Mouse (Mus musculus) midbrain, embryonic 13.5 days (tissue): Measurements from ENCODE around the gene Acbd5. TPM values are rescaled to one million over a fixed set of nuclear protein-coding genes. Genes with fewer than 3 reads are reported as not detected.
"Not testable (repeated sequence)": the region's sequence is repeated elsewhere in the genome, so short reads cannot be mapped to it uniquely, and the experiment has no call there.

Experiments used
- ATAC-seq: fragments of 200-750 bp; cut with Nextera tagmentation; 2 replicates; pipeline ENCODE4 v1.8.0; 2017; ENCODE audit warnings: mild to moderate bottlenecking, moderate TSS enrichment, moderate library complexity
- H3K27ac ChIP-seq: fragments of 300-500 bp; sonication (generic); 2 replicates; pipeline ENCODE4 v1.5.1; 2015; ENCODE audit warnings: inconsistent platforms, mild to moderate bottlenecking, moderate library complexity
- H3K27me3 ChIP-seq: fragments of 300-500 bp; sonication (generic); 2 replicates; pipeline ENCODE4 v1.6.1; 2015; ENCODE audit warnings: mild to moderate bottlenecking, inconsistent platforms
- H3K36me3 ChIP-seq: fragments of 300-500 bp; sonication (generic); 2 replicates; pipeline ENCODE4 v1.6.1; 2015; ENCODE audit warnings: mild to moderate bottlenecking, inconsistent platforms
- H3K4me1 ChIP-seq: fragments of 300-500 bp; sonication (generic); replicated peaks from 2 replicates; pipeline ENCODE4 v1.6.1; 2015; ENCODE audit warnings: inconsistent platforms
- H3K4me2 ChIP-seq: fragments of 300-500 bp; sonication (generic); replicated peaks from 2 replicates; pipeline ENCODE4 v1.6.1; 2015; ENCODE audit warnings: moderate library complexity, mild to moderate bottlenecking, inconsistent platforms
- H3K4me3 ChIP-seq: fragments of 300-500 bp; sonication (generic); replicated peaks from 2 replicates; pipeline ENCODE4 v1.5.1; 2015; ENCODE audit warnings: mild to moderate bottlenecking, inconsistent platforms
- H3K9ac ChIP-seq: fragments of 300-500 bp; sonication (generic); replicated peaks from 2 replicates; pipeline ENCODE4 v1.6.1; 2015; ENCODE audit warnings: mild to moderate bottlenecking, inconsistent platforms
- H3K9me3 ChIP-seq: fragments of 300-500 bp; sonication (generic); 2 replicates; pipeline ENCODE4 v1.6.1; 2016; ENCODE audit warnings: mild to moderate bottlenecking, inconsistent platforms
- WGBS: fragments of 180-500 bp; shearing (Covaris S2); methylation state at CpG from one replicate; pipeline ENCODE4 v1.1.7; 2015; 5-methylcytosine and 5-hydroxymethylcytosine counted together
- polyA plus RNA-seq: library from polyadenylated mRNA; unstranded; fragments of >200 nt; fragmentation: Nextera tagmentation; extraction: Ambion mirVana; gene quantifications from 2 replicates; pipeline ENCODE4 v1.2.1, GENCODE M21; 2015

Acbd5 gene
- polyA plus RNA-seq, 1 experiment from 2014 or later: 81.0 TPM

DNA sequence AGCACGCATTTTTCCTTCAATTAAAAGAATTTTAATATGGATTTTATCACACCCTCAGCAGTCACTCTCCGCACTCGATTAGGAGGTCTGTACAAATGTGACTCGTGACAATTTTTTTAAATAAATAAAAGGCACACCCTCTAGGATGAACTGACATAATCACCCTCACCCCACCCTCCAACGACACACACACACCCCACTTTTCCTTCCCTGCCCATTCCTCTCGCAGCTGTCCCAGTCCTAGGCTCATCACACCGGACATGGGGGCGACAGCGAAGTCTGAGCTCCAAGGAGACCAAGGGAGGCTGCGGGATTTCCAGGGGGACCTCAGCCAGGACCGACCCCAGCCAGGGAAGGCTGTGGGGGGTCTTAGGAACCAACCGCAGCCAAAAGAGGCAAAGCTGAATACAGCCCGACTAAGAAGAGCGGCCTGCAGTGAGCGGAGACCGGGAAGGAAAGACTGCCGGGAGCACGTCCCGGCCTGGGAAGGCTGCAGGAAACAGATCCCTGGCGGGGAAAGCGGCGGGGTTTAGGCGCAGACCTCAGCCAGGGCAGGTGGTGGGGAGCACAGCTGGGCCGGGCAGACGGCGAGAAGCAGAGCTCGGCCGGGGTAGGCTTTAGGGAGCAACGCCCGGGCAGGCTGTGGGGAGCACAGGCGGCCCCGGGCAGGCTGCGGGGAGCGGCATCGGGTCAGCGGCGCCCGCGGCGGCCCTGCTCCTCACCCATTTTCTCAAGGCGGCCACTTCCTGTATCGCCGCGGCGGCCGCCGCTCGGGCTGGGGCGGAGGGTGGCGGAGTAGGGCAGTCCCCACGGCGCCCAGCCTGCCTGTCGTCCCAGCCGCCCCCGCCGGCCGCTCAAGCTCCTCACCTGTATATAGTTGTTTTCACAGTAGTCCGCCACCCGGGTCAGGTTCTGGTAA lies 28.6 kb upstream of the Acbd5 start:
- Histone ChIP-seq H3K36me3 (no peaks in the 10 kb centered on the region), H3K4me1 (peaks cover 28% of the 10 kb centered on the region), H3K27me3 (no peaks in the 10 kb centered on the region), H3K9ac (peak overlapping the region; percentile 99), H3K4me3 (peak overlapping the region; percentile 96), H3K9me3 (no peaks in the 10 kb centered on the region), H3K4me2 (peak overlapping the region; percentile 80), H3K27ac (peak overlapping the region; percentile 98)
- peak; percentile 94 for ATAC-seq
- WGBS: under 1% methylated on average over 50 of the region's 59 CpGs

DNA sequence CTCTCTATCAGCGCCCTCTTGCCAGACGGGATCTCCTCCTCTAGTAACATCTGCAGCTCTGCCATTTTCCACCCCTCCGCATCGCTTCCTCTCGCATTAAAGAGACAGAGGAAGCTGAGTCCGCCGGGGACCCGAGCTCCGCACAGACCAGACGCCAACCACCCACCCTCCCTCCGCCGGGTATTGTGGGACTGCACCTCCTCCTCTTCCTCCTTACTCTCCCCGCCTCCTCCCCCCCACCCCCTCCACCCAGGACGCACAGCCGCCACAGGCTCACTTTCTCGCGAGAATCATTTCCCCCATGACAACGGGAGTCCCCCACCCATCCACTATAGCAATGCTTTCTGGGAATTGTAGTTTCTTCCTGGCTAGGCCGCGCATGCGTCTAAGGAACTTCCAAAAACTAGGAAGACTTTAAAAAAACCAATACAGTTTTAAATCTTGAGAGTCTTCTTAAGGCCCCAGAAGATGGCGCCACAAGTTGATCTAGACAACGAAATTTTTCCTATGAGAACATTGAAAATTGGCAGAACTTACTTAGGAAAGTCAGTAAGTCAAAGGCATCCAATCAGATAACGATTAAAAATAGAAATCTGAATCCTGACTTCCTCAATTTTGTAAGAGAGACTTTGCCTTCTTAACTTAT lies 27.8 kb upstream of the Acbd5 start, which contains the start of gene Abi1:
Abi1 (minus strand) TSS at position 241 of the 646 bp plus-strand sequence.
- Histone ChIP-seq H3K9ac (peak within 1 kb of the TSS; percentile 99), H3K27ac (peak within 1 kb of the TSS; percentile 98), H3K36me3 (no peaks in the 10 kb centered on the region), H3K4me1 (peaks cover 28% of the 10 kb centered on the region), H3K4me2 (peak within 1 kb of the TSS; percentile 80), H3K27me3 (no peaks in the 10 kb centered on the region), H3K9me3 (no peaks in the 10 kb centered on the region), H3K4me3 (peak within 1 kb of the TSS; percentile 96)
- ATAC-seq: peak; percentile 98
- WGBS: 4% methylated on average over 24 of the region's 24 CpGs

DNA sequence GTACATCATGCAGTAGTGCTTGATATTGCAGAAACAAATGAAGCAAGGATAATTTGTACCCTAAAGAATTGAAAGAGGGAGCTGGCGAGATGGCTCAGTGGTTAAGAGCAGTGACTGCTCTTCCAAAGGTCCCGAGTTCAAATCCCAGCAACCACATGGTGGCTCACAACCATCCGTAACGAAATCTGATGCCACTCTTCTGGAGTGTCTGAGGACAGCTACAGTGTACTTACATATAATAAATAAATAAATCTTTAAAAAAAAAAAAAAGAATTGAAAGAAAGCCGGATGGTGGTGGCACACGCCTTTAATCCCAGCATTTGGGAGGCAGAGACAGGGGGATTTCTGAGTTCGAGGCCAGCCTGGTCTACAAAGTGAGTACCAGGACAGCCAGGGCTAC lies 27.3 kb upstream of the Acbd5 start:
- ATAC-seq: not testable (repeated sequence)

DNA sequence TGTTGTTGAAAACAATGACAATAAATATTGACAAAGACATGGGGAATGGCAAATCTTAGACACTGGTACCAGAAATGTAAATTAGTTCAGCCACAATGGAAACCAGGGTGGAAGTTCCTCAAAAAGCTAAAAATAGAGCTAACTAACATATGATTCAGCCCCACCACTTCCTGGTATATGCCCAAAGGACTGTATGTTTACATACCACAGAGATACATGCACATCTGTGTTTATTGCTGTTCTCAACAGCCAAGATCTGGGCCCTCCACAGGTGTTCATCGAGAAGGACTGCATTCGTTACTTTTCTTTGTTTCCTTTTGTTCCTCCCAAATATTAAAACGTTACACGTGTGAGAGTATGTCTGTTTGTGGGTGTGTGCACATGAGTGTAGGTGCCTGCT lies 26.5 kb upstream of the Acbd5 start:
- Histone ChIP-seq H3K36me3 (no peaks in the 10 kb centered on the region), H3K9me3 (no peaks in the 10 kb centered on the region), H3K27me3 (no peaks in the 10 kb centered on the region), H3K27ac (no peak overlapping the region), H3K9ac (no peak overlapping the region), H3K4me3 (no peak overlapping the region), H3K4me2 (no peak overlapping the region), H3K4me1 (peaks cover 25% of the 10 kb centered on the region)
- 85% methylated on average over 4 of the region's 4 CpGs for WGBS
- ATAC-seq: no peak

More for the DNA sequence above, 27.3 kb upstream of the Acbd5 start:
- H3K4me1 ChIP-seq: peaks cover 28% of the 10 kb centered on the region
- not testable (repeated sequence) for H3K27me3 ChIP-seq, H3K27ac ChIP-seq, H3K36me3 ChIP-seq, H3K4me2 ChIP-seq, H3K4me3 ChIP-seq, H3K9ac ChIP-seq, H3K9me3 ChIP-seq
- WGBS: 92% methylated on average over 7 of the region's 7 CpGs

DNA sequence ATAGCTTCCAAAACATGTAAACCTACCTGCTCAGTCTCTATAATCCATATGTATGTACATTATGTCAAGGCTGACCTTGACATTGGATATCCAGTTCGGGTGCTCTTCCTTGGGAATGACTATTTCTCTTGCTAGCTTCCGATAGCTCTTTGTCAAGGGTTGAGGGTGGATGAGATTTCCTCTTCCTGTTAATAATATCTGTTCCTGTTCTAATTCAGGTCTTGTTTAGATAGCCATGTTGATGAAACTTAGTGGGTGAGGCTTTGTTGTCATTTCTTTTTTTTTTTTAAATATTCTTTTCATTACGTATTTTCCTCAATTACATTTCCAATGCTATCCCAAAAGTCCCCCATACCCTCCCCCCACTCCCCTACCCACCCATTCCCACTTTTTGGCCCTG lies 25.8 kb upstream of the Acbd5 start:
- WGBS: 96% methylated on average over 3 of the region's 3 CpGs
- H3K27ac ChIP-seq: no peak overlapping the region
- ATAC-seq: no peak

DNA sequence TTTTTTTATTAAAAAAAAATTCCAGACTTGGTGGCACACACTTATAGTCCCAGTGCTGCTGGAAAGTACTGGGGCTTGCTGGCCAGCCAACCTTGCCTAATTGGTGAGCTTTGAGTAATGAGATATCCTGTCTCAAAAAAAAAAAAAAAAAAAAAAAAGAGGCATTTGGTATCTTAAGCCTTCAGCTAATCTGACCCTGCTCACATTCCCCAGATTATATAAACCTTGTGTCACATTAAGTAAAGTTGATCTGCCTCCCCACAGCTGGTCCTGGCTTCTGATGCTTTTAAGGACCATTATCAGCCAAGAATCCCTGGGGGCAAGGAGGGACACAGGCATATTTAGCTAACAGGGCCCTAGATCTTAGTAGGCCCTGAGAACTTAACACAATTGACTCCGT lies 22.3 kb upstream of the Acbd5 start:
- Histone ChIP-seq H3K36me3 (no peaks in the 10 kb centered on the region), H3K9ac (no peak overlapping the region), H3K27me3 (no peaks in the 10 kb centered on the region), H3K9me3 (no peaks in the 10 kb centered on the region), H3K4me2 (no peak overlapping the region), H3K4me1 (no peaks in the 10 kb centered on the region), H3K4me3 (no peak overlapping the region), H3K27ac (no peak overlapping the region)
- WGBS: 57% methylated on average over 1 of the region's 1 CpGs
- ATAC-seq: no peak

More for the DNA sequence above, 25.8 kb upstream of the Acbd5 start:
- Histone ChIP-seq H3K36me3 (no peaks in the 10 kb centered on the region), H3K4me2 (no peak overlapping the region), H3K9ac (no peak overlapping the region), H3K4me1 (peaks cover 18% of the 10 kb centered on the region), H3K27me3 (no peaks in the 10 kb centered on the region), H3K9me3 (no peaks in the 10 kb centered on the region), H3K4me3 (no peak overlapping the region)

DNA sequence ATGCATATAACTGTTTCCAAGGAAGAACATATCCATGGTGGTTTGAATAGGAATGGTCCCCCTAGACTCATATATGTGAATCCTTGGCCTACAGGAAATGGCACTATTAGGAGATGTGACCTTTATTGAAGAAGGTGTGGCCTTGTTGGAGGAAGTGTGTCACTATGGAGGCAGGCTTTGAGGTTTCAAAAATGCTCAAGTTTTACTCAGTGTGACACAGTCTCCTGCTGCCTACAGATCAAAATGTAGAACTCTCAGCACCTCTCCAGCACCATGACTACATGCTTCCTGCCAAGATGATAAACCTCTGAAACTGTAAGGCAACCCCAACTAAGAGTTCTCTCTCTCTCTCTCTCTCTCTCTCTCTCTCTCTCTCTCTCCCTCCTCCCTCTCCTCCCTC lies 20.0 kb upstream of the Acbd5 start:
- Histone ChIP-seq H3K27me3 (no peaks in the 10 kb centered on the region), H3K4me3 (no peak overlapping the region), H3K9ac (no peak overlapping the region), H3K4me2 (no peak overlapping the region), H3K36me3 (no peaks in the 10 kb centered on the region), H3K4me1 (no peaks in the 10 kb centered on the region), H3K9me3 (no peaks in the 10 kb centered on the region), H3K27ac (no peak overlapping the region)
- no peak for ATAC-seq

DNA sequence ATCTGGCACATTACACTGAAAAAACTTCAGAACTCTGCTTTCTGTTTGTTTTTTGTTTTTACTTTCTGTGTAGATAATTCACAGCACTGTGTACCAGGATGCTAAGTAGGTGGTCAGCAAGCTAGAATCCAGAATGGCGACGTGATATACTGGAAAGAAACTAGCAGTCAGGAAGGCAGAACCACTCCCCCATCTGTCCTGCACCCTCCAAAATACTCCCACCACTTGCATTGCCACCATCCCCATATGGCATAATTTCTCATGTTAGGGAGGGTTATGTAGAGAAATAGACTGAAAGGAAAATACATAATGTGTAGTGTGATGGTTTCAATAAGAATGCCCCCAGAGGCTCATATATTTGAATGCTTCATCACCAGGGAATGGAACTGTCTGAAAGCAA lies 16.1 kb upstream of the Acbd5 start:
- no peak for ATAC-seq
- Histone ChIP-seq H3K4me1 (no peaks in the 10 kb centered on the region), H3K9ac (no peak overlapping the region), H3K27me3 (no peaks in the 10 kb centered on the region), H3K36me3 (no peaks in the 10 kb centered on the region), H3K9me3 (no peaks in the 10 kb centered on the region), H3K4me2 (no peak overlapping the region), H3K4me3 (no peak overlapping the region), H3K27ac (no peak overlapping the region)
- 89% methylated on average over 2 of the region's 2 CpGs for WGBS

DNA sequence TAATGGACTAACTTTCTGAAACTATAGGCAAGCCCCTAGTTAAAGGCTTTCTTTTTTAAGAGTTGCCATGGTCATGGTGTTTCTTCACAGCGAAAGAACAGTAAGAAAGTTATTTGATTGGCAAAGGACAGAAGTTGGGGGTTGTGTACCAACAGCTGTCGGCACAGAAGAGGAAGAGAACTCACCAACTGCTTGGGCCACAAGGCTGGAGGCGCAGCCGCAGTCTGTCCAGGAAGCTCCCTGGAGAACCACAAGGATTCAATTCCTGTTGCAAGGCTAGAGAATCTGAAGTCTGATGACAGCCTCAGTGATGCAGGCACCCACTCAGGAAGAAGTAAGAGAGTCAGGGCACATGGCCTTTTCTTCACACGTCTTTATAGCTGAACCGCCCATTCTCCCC lies 15.4 kb upstream of the Acbd5 start:
- no peak overlapping the region for H3K9ac ChIP-seq
- H3K9me3 ChIP-seq: no peaks in the 10 kb centered on the region
- ATAC-seq: no peak
- H3K4me1 ChIP-seq: no peaks in the 10 kb centered on the region
- no peaks in the 10 kb centered on the region for H3K27me3 ChIP-seq
- H3K36me3 ChIP-seq: no peaks in the 10 kb centered on the region
- H3K4me2 ChIP-seq: no peak overlapping the region
- WGBS: 80% methylated on average over 6 of the region's 6 CpGs
- H3K4me3 ChIP-seq: no peak overlapping the region
- no peak overlapping the region for H3K27ac ChIP-seq

DNA sequence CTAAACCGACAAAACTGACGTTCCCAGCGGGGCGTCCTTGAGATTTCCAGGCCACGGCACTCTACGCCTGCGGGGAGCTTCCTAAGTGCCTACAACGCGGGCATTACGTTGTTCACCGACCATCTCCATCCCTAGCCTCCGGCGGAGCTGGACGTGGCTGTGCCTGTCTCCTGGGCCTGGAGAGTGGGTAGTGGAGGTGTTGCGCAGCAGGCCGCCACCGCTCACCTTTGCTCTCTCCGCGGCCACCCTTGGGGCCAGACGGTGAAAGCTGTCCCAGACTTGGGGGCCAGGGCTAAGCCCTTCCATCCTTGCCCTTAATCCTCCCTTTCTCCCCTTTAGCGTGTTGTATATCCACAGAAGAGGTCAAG lies 387 bp downstream of the Acbd5 start:
- no peaks in the 10 kb centered on the region for H3K27me3 ChIP-seq
- 0 out of 2 replicates have a peak, but pooled peaks cover 6% of the 10 kb centered on the region for H3K36me3 ChIP-seq
- peak overlapping the region; percentile 97 for H3K27ac ChIP-seq
- H3K4me1 ChIP-seq: peaks cover 19% of the 10 kb centered on the region
- WGBS: under 1% methylated on average over 21 of the region's 21 CpGs
- H3K4me2 ChIP-seq: peak overlapping the region; percentile 99
- ATAC-seq: peak; percentile 80
- peak overlapping the region; percentile 88 for H3K9ac ChIP-seq
- H3K4me3 ChIP-seq: peak overlapping the region; percentile 80
- H3K9me3 ChIP-seq: no peaks in the 10 kb centered on the region

DNA sequence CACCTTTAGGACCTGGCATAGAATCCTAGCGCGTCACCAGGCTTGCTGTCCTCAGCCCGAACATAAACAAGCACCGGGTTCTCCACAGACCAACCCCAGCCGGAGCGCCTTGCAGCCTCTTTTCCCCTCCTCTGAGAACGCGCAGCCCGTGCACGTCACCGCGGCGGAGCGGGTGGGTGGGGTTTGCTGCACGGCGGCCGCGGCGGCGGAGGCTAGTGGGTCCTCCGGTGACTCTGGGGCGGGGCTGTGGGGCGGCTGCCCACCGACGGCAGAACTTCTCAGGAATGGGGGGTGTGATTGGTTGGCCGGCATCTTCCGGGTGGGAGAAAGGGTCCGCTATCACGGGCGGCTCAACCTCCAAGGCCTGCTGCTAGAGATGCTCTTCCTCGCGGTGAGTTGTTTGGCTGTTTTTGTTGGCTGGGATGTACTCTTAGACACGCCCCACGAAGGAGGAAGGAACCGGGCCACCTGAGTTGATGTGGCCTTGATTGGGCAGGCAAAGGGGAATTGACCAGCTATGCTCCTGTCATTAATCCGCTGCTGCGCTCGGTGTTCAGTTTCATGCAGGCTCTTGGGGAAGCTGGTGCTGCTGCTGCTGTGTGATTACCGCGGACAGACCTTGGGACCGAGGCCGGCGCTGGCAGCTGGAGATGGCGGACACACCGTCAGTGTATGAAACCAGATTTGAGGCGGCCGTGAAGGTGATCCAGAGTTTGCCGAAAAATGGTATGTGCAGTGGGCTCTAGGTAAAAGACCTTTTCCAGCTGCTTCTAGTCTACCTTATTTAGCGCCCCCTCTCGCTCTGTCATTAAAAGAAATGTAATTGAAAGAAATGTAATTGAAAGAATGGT lies 1.2 kb downstream of the Acbd5 start:
- H3K9ac ChIP-seq: peak overlapping the region; percentile 88
- under 1% methylated on average over 50 of the region's 50 CpGs for WGBS
- H3K27me3 ChIP-seq: no peaks in the 10 kb centered on the region
- H3K36me3 ChIP-seq: 0 out of 2 replicates have a peak, but pooled peaks cover 11% of the 10 kb centered on the region
- H3K4me3 ChIP-seq: peak overlapping the region; percentile 80
- H3K9me3 ChIP-seq: no peaks in the 10 kb centered on the region
- ATAC-seq: peak; percentile 90
- H3K4me1 ChIP-seq: peaks cover 19% of the 10 kb centered on the region
- peak overlapping the region; percentile 97 for H3K27ac ChIP-seq
- H3K4me2 ChIP-seq: peak overlapping the region; percentile 99
